Mouse (Mus musculus): Measurements from ENCODE around the gene Lyg1. TPM values are rescaled to one million over a fixed set of nuclear protein-coding genes. Genes with fewer than 3 reads are reported as not detected.
A peak's percentile ranks its signal among the peaks of the same experiment; 100 is the strongest.

Gene Lyg1
- total RNA-seq (2021), result not detected
- long read RNA-seq, experiment 1, result 0 reads
- long read RNA-seq, experiment 2, result 0 reads

DNA sequence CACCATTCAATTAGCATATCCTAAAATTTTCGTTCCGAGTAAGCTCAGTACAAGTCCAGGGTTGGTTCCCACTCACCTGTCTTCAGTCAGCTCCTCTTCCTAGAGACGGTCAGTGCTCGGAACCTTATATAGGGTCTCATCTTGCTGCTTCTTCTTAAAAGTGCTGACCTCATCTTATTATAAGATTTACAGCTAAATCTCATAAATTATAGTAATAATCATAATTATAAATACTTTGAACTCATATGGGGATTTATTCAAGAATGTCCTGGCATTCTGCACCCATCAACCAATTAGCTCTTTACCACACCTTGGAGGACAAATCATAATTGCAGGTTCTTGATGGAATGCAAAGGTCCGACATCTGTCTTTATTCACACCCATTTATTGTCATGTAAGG is at the start of gene Lyg1:
Lyg1 (minus strand) TSS at position 101 of the 400 bp plus-strand sequence.
- DNase-seq, result no peak

DNA sequence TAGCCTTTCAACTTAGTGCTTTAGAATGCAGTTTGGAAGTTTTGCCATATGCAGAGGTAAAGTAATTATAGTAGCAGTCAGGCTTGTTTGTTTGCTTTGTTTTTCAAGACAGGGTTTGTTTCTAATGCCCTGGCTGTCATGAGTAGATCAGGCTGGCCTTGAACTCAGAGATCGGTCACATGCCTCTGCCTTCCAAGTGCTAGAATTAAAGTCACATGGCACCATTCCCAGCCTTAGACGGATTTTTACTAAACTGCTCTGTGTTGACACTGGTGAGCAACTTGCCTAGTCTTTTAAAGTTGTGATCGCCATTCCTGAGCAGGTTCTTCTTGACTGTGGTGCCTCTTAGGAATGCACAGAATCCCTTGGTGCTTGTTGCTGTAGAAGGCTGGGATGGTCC is 49.2 kb upstream of the Lyg1 start:
- peak; percentile 50 to 59 for DNase-seq

DNA sequence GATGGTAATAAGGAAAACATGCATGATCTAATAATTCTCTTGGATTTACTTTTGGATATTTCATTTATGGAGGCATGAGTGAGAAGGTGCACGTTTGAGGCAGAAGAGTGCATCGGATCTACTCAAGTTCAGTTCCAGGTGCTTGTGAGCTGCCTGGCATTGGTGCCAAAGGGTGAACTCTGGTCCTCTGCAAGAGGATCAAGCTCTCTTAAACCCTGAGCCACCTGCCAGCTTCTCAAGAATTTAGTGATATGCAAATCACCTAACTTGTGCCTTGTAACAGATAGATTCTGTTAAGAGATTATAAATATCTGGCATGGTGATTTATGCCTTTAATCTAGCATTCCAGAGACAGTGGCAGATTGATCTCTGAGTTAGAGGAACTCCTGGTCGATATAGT is 45.5 kb upstream of the Lyg1 start:
- no peak for DNase-seq

DNA sequence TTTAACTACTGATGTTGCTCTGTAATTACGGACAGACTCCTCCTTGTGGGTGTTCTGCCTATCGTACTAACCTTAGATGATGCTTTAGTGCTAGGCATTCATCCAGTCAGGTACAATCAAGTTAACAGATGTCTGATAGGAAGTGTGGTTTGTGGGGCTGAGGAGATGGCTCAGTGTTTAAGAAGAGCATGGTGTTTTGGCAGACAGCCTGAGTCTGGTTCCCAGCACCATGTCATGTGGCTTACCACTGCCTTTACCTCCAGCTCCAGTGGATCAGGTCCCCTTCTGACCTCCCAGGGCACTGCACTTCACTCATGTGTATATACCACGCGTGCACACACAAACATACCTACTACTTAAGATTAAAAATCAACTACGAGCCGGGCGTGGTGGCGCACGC is 44.4 kb upstream of the Lyg1 start:
- no peak for DNase-seq

DNA sequence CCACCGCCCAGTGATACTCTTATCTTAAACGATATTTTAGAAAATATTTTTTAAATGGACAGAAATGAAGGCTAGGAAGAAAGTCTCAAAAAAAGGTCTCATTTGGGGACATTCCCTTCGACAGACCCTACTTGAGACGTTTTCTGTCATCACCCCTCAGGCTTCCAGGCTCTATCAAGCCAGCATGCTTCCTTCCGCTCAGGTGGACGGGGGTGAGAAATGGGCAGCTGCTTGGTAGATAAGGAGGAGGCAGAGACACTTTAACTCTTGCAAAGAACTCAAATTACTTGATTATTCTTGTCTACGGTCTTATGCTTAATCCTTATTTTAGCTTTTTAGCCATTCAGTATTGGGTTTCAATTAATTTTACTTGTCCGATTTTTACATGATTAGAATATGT is 43.3 kb upstream of the Lyg1 start:
- no peak for DNase-seq

DNA sequence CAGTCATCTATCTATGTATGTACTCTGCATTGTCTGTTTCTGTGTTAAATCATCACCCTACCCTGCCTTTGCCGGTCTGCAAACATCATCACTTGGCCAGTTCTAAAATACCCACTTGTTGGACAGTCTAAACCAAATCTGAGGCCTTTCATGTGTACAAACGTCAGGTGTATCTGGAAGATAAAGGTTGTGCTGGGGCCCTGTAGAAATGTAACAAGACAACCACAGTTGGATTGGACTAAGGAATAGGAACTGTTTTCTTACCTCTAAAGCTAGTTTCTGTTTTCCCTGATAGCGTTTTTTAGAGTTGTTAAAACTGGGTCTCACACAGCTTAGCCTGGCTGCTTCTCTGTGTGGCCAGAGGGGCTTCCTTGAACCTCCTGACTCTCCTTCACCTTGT is 42.0 kb upstream of the Lyg1 start:
- no peak for DNase-seq

DNA sequence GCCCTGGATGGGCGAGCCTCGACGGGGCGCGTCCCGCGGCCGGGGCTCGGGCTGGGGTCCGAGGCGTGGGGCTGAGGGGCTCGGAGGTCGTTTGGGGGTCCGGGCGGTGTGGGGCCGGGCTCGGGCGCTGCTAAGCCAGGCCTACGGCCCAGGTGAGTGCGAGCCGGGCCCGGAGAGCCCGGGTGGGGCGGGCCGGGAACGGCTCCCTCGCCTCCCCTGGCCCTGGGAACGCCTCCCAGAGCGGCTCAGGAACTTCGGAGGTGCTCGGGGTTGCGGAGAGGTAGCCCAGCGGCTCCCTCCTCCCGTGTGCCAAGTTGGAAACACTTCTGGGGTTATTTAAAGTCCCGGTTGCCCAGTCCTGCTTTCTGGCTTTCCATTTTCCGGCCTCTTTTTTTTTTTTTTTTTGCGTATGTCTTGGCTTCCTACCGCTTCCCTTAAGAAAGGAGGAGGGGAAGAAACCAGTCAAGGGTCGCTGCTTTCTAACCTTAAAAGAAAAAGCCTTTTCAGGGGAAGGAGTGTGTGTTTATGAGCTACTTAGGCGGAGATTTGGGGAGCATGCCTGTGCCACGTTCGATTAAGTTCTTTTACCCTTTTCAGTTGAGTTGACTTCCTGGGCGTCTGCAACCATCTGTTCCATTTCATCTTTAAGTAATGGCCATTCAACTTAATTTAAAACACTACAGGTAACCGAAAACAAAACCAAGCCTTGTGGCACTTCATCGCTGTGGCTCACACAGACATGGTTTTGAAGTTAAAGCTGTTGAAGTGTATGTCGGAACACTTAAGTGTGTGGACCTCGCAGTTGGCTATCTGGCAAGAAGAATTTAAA is 41.0 kb upstream of the Lyg1 start:
- DNase-seq, result peak in 1 of 2 experiments; percentile 44

DNA sequence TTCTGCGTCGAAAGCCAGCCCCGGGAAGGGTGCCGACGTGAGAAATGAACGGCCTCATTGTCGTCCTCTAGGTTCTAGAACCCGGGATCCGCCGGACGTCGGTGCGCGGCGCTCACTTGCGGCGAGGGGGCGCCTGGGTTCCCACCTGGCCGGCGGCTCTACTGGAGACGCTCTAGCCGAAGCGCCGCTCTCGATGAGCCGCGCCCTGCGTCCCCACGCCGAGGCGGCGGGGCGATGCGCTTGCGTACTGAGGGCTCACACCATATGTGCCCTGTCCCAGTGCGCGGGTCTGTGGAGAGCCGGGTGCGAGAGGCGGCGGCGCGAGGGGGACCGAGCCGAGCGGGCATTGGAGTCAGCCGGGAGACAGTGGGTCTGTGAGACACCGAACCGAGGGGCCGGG is 40.3 kb upstream of the Lyg1 start, which contains the start of the genes Txndc9 and Eif5b:
Txndc9 (minus strand) TSS at position 27 of the 400 bp plus-strand sequence.
Eif5b (plus strand) TSS at position 144 of the 400 bp plus-strand sequence.
- DNase-seq, result peak; percentile 98

DNA sequence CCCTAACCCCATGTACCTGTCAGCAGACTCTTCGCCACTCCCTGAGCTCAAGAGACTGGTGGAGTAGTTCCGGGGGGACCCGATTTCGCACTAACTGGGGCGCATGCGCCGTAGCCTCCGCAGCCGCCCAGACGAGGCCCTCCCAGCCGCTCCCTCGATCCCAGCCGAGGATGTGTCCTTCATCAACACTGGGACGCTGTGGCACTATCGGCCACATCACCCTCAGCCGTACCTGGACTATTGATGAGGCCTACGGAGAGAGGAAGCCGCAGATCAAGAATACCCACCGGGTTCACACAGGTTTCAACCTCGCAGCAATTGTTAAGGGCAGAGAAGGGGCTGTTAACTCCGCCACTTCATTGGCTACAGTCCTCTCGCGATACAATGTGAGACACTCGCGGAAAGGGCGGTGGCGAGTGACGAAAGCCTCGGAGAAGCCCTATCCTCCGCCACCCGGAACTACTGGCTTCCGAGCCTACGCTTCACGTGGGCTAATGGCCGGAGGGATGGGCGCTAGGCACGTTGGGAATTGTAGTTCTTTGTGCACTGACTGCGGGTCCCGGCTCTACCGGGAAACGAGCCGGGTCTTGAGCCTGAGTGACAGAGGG is 39.4 kb upstream of the Lyg1 start:
- peak; percentile 96 to 98 for DNase-seq

DNA sequence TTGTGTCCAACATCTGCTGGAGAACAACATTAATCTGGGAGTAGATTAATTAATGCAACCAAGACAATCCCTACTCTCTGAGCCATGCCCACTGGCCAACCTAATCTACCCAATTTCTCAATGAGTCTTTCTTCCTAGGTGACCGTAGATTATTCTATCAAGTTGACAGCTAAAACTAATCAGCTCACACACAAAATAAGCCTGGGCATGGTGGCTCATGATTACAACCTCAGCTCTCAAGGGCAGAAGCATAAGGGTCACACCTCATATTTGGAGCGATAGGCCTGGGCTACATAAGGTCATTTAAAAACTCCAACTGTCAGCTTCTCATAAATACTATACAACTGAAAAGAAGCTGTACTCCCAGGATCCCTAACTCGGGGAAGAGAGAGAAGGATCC is 38.7 kb upstream of the Lyg1 start:
- DNase-seq, result no peak

DNA sequence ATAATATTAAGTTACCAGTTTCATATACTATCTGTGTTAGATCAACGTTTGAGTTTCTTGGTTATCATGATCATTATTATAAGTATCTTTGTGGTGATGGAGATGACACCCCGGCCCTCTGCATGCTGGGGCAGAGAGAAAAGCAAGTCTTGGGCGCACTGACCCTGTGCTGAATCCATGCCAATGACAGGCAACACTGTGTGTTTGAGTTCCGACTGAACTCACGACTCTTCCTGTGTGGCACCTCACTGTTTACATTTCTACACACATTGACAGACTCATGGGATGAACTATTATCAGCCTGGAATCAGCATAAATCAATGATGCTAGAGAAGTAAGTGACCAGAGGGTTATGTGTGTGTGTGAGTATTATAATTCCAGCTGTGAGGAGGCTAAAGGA is 30.3 kb upstream of the Lyg1 start:
- DNase-seq, result no peak

DNA sequence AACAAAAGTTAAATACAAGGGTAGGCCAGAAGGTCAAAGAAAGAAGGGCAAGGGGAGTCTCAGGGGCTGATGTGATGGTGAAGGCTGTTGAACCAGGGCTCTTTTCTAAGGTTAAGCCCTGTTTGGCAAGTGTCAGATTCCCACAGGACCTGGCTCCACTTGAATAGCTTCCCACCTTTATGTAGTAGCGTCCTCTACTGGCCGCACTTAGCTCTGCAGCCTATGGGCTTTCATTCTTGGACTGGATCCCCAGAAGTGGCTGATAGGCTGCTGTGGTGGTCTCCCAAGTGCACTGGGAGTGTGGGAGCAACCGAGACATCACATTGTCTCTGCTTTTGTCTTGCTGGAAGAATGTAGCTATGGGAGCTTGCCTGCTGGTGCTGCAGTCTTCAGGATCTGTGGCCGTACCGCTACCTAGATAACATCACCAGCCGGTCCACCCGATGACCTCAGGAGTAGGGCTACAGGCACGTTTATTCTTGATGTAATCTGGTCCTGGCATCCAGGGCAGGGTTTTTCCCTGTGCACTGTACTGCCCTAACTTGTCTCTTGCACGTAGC is 28.3 kb upstream of the Lyg1 start:
- DNase-seq, result peak; percentile 57 to 69

DNA sequence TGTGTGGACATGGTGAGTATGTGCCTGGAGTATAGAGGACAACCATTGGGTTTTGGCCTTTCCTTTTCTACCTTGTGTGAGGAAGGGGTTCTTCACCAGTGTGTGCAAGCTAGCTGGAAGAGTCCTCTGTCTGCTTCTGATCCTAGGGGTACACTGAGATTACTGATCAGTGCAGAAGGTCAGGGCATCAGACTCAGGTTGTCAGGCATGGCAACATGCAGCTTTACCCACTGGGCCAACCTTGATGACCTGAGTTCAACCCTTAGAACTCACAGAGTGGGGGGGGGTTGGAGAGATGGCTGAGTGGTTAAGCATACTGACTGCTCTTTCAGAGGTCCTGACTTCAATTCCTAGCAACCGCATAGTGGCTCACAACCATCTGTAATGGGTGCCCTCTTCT is 26.8 kb upstream of the Lyg1 start:
- DNase-seq, result no peak

DNA sequence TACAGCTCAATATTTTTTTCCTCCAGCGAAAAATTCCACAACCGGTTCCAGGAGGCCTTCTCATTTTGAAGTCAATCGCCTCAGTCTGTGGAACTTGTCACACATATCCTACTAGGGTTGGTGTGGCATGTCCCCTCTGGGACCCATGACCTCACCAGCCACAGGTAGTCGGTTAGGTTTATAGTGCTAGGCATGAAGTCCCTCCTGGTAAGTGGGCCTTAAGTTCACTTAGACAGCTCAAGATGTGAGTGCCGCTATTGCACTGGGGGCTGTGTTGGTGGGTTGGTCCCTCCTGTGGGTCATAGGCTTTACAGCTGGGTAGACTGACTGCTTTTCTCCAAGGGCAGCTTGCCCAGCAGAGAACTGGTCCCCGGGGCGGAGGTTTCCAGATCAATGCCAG is 19.7 kb upstream of the Lyg1 start:
- no peak for DNase-seq

DNA sequence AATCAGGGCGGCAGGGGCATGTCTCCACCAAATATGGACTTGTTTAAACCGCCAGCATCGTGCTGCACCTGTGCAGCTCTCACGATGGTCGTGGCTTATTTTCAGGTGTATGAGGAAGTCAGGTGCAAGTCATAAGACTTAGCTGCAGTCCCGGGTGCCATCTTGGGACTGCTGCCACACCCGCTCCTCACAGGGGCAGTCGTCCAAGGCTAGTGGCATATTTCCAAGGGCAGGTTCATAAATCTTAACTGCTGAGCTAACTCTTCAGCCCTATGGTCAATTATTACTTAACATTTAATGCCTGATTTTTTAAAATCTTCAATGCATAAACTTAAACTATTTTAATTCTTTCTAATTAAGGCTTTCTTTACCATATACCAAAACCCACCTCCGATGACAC is 19.1 kb upstream of the Lyg1 start:
- peak; percentile 81 to 85 for DNase-seq

DNA sequence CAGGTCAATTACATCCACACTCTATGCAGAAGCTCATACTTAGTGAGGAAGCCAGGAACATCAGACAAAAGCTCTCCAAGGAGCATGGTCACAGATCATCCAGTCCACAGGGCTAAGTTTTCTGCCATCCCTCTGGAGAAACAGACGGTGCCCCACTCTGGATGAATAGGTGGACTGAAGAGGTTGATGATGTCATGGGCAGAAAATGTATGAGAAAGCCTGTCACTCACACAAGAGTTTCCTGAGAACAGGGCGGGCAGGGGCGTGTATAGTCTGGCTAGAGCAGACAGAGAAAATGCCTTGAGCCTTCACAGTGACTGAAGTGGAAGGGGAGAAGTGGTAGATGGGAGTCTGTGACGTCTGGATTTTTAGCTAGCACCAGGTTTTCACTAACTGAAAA is 14.0 kb upstream of the Lyg1 start:
- DNase-seq, result no peak

DNA sequence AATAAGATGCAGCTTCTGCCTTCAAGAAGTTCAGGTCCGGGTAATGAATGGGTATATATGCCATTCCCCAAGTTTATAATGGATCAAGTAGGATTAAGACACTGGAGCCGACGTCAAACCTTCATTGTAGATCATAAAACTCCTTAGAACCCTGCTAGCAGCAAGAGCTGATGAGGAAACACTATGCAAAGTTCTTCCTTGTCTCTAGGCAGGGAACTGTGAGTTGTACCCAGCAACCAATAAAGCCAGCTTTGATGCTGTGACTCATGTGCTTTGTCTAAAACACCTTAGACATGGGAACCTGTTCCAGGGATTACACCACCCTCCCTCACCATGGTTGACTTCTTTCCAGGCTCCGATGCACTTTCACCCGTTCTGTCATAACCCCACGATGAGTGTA is 11.2 kb upstream of the Lyg1 start:
- no peak for DNase-seq

DNA sequence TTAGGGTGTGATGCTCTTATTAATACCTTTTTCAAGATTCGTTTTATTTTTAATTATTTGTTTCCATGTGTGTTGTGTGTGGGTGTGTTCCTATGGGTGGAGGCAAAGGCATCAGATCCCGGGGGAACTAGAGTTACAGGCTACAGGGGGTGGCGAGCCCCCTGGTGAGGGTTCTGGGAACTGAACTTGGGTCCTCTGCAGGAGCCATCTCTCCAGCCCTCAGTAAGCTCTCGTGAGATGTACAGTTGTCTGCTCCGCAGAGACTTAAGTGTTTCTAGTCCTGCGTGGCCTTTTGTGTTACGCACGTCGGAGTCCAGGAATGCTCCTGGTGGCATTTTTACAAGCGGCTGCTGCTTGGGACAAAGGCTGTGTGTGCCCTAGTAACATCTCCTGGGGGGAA is 8.0 kb upstream of the Lyg1 start:
- DNase-seq, result no peak

DNA sequence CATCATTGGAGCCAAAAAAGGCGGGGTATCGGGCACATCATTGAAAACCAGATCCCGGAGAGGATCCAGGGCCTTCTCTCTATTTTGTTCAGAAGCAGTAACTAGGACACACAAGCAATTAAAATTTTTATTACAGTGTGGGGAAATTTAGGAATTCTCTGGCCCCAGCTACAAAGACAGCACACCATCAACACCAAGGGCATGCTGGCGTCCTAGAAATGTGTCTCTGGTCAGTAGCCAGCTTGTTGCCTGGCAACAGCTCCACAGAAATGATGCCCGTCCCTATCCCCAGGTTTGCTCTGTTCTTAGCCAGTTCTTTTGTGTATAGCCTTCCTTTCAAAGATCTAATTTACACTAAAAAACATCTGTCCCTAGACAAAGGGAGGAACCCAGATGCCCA is 1.9 kb upstream of the Lyg1 start:
- DNase-seq, result peak; percentile 43 to 48

DNA sequence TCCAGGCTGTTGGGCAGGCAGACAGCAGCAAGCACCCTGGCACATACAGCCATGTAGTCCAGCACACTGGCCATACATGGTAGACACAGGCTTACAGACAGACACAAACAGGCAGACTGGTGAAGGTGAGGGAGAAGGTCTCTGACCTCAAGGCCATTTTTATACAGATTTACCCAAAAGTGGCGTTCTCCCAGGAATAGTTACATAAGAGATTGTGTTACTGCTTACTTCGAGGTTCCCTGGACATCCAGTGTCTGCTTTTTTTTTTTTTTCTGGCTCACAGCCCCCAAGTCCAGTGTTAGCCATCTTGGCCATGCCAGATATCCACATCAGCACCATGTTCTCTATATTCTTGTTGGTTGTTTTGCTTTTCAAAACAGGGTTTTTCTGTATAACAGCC is 957 bp upstream of the Lyg1 start:
- no peak for DNase-seq

DNA sequence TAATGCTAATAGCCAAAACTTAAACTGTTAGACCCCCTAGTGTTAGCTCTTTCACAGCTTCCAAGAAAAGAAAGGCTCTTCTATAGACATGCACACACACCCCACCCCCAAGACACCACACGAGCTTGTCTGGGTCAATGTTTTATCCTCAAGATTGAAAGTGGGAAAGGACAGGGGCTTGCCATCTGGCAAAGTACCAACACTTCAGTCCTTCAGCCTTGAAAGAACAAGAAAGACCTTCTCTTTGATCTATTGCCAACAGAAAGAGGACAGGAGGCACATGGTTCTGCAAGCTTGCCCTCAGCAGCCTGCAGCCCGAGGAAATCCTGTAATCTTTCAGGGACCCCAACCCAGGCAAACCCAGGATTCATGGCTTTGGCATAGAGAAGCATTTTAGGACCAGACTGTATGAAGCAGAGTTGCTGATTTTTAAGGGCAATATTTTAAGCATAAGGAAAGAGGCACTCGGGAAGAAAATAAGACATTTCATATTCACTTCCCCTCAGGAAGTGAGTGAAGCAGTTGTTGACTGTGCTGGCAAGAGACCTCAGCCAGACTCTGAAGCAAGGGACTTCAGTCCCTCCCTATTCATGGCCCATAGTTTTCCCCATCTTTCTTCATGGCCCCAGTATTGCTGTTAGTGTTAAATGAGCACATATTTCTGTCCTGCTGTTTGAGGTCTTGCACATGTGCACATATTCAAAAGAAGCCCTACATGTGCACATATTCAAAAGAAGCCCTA is 698 bp downstream of the Lyg1 start:
- peak; percentile 60 to 65 for DNase-seq

DNA sequence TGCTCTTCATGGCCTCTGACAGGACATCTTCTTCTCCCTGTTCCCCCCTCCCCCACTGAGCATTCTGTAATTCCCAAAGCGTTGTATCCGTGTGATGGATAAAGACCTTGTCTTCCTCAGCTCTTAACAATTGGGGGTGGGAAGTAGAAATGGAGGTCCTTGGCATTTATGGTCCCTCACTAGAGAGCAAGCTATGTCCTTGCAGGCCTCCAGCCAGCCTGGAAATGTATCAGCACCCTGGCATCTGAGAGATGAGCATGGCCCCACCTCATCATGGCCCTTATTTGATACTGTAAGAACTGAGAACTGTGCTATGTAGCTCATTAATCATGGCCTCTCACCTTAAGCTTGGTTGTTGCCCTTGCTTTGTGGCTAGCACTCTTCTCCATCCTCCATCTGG is 2.3 kb downstream of the Lyg1 start:
- peak; percentile 28 to 48 for DNase-seq

DNA sequence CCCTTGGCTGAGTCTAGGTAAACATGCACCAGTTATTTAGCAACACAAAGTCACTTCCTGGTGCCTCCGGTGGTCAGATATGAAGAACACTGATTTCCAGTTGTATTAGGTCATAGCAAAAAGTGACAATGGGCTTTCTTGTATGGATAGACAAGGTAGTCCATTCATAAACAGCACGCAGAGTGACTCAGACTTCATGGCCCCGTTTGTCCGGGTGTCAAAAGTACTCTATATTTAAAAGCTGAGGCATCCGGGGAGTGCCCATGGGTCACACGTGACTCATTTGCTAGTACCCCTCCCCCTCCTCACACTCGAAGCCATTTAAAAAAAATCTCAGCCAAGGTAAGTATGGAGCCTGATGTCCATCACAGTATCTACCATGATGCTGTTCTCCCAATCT is 2.8 kb downstream of the Lyg1 start:
- DNase-seq, result peak in 1 of 2 experiments; percentile 6
